Mouse (Mus musculus) liver, postnatal 0 days (tissue): ENCODE measurements around the gene Irf1. TPM values are rescaled to one million over a fixed set of nuclear protein-coding genes. Genes with fewer than 3 reads are reported as not detected.

Source experiments
- ATAC-seq: fragments of 200-750 bp; cut with Nextera tagmentation; 2 replicates; pipeline ENCODE4 v1.8.0; 2017; ENCODE audit warnings: mild to moderate bottlenecking, moderate library complexity
- DNase-seq: peaks from one replicate; pipeline ENCODE4 v3.0.0-alpha.2; 2016
- H3K27ac ChIP-seq: fragments of 300-500 bp; sonication (generic); 2 replicates; pipeline ENCODE4 v1.5.1; 2014; ENCODE audit warnings: antibody characterized with exemption, moderate library complexity, mild to moderate bottlenecking, low read depth
- H3K27me3 ChIP-seq: fragments of 300-500 bp; sonication (generic); 2 replicates; pipeline ENCODE4 v1.6.1; 2014; ENCODE audit warnings: low read length, control low read depth, mixed read lengths; ENCODE audit not compliant: insufficient read depth
- H3K36me3 ChIP-seq: fragments of 300-500 bp; sonication (generic); replicated peaks from 2 replicates; pipeline ENCODE4 v1.6.1; 2014; ENCODE audit warnings: mild to moderate bottlenecking, control low read depth, low read length, moderate library complexity, mixed read lengths; ENCODE audit not compliant: insufficient read depth
- H3K4me1 ChIP-seq: fragments of 300-500 bp; sonication (generic); 2 replicates; pipeline ENCODE4 v1.6.1; 2014; ENCODE audit warnings: antibody characterized with exemption, mild to moderate bottlenecking, control low read depth; ENCODE audit not compliant: insufficient read depth
- H3K4me2 ChIP-seq: fragments of 300-500 bp; sonication (generic); 2 replicates; pipeline ENCODE4 v1.6.1; 2014; ENCODE audit warnings: low read depth, mild to moderate bottlenecking, low read length, moderate library complexity, mixed read lengths
- H3K4me3 ChIP-seq: fragments of 300-500 bp; sonication (generic); 2 replicates; pipeline ENCODE4 v1.5.1; 2014; ENCODE audit warnings: low read depth, low read length
- H3K9ac ChIP-seq: fragments of 300-500 bp; sonication (generic); replicated peaks from 2 replicates; pipeline ENCODE4 v1.6.1; 2014; ENCODE audit warnings: mild to moderate bottlenecking, moderate library complexity
- H3K9me3 ChIP-seq: fragments of 300-500 bp; sonication (generic); 2 replicates; pipeline ENCODE4 v1.6.1; 2016; ENCODE audit warnings: mild to moderate bottlenecking, control low read depth, low read length, mixed read lengths
- CTCF ChIP-seq: sonication (generic); IDR thresholded peaks from 2 replicates; pipeline ENCODE4 v1.5.1; 2016; ENCODE audit warnings: antibody characterized with exemption, low read depth
- EP300 ChIP-seq: IDR thresholded peaks from 2 replicates; pipeline ENCODE4 v1.6.1; 2016; ENCODE audit warnings: antibody characterized with exemption, low read depth, mild to moderate bottlenecking
- WGBS: fragments of 180-500 bp; shearing (Covaris S2); extraction: QIAGEN DNeasy Blood & Tissue Kit; methylation state at CpG from one replicate; pipeline ENCODE4 v1.1.7; 2014; ENCODE audit not compliant: insufficient replicate concordance; 5-methylcytosine and 5-hydroxymethylcytosine counted together
- polyA plus RNA-seq: library from polyadenylated mRNA; unstranded; fragments of >200 nt; fragmentation: Nextera tagmentation; extraction: Ambion mirVana; gene quantifications from 2 replicates; pipeline ENCODE4 v1.2.1, GENCODE M21; 2015

Gene Irf1
- polyA plus RNA-seq, 1 experiment from 2014 or later: 22.0 TPM

DNA sequence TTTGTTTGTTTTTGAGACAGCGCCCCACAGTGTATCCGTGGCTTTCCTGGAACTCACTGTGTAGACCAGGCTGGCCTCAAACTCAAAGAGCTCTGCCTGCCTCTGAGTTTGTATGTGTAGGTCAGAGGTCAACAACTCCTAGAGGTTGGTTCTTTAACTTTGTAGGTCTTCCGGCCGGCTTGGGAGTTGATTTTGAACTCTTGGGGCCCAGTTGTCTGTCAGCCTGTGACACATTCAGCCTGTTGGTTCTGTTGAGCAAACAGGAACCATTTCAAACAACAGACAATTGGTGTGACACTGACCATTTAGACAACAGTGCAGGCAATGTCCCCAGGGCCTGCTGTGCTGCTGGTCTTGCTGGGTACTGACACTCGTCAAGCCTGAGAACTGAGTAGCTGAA, 7.9 kb downstream of the Irf1 start:
- Histone ChIP-seq H3K4me3 (no peak overlapping the region), H3K27ac (peak overlapping the region; percentile 55; the same call in 1 of the 2 replicates), H3K27me3 (no peaks in the 10 kb centered on the region), H3K9ac (no peak overlapping the region), H3K36me3 (peaks cover 53% of the 10 kb centered on the region), H3K9me3 (no peaks in the 10 kb centered on the region), H3K4me1 (peaks cover 22% of the 10 kb centered on the region), H3K4me2 (no peak overlapping the region)
- 69% methylated on average over 5 of the region's 5 CpGs for WGBS
- TF ChIP-seq EP300: no peak
- no peak for TF ChIP-seq CTCF
- no peak for ATAC-seq
- no peak for DNase-seq

DNA sequence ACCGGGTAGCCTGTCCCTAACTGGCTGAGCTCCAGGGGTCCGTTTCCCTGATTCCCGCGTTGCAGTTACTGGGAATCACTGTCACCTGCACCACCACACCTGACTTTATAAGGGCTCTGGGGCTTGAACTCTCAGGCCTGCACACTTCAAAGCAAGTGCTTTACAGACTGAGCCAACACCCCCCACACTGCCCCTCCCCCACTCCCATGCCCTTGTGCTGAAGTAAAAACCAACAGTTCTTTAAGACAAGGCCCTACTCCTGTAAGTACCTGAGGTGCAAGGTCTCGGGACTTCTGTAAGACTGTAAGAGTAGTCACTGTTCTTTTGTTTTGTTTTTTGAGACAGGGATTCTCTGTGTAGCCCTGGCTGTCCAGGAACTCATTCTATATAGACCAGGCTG, 8.6 kb downstream of the Irf1 start:
- 79% methylated on average over 5 of the region's 5 CpGs for WGBS
- H3K4me1 ChIP-seq: peaks cover 21% of the 10 kb centered on the region
- ATAC-seq: no peak
- H3K9ac ChIP-seq: no peak overlapping the region
- H3K27ac ChIP-seq: no peak overlapping the region
- no peak for DNase-seq
- H3K36me3 ChIP-seq: peaks cover 47% of the 10 kb centered on the region
- no peak overlapping the region for H3K4me2 ChIP-seq
- H3K9me3 ChIP-seq: no peaks in the 10 kb centered on the region
- no peaks in the 10 kb centered on the region for H3K27me3 ChIP-seq
- TF ChIP-seq EP300 (no peak), CTCF (no peak)
- H3K4me3 ChIP-seq: no peak overlapping the region

GRCm38 (mm10) chr11:53779808-53780207, 10.0 kb downstream of the Irf1 start:
- 38% methylated on average over 2 of the region's 2 CpGs for WGBS
- H3K4me2 ChIP-seq: no peak overlapping the region
- peak overlapping the region; percentile 64 for H3K27ac ChIP-seq
- H3K36me3 ChIP-seq: peaks cover 33% of the 10 kb centered on the region
- H3K27me3 ChIP-seq: no peaks in the 10 kb centered on the region
- TF ChIP-seq CTCF: no peak
- no peak for TF ChIP-seq EP300
- no peak overlapping the region for H3K9ac ChIP-seq
- H3K4me1 ChIP-seq: peaks cover 21% of the 10 kb centered on the region
- DNase-seq (no peak), ATAC-seq (no peak)
- no peaks in the 10 kb centered on the region for H3K9me3 ChIP-seq
- H3K4me3 ChIP-seq: no peak overlapping the region

GRCm38 (mm10) chr11:53780262-53780661, 10.4 kb downstream of the Irf1 start:
- H3K9me3 ChIP-seq: no peaks in the 10 kb centered on the region
- TF ChIP-seq EP300 (no peak), CTCF (no peak)
- ATAC-seq (peak; percentile 60), DNase-seq (no peak)
- peak overlapping the region; percentile 64 for H3K27ac ChIP-seq
- H3K36me3 ChIP-seq: peaks cover 29% of the 10 kb centered on the region
- H3K4me2 ChIP-seq: no peak overlapping the region
- no peak overlapping the region for H3K4me3 ChIP-seq
- no peak overlapping the region for H3K9ac ChIP-seq
- WGBS: 52% methylated on average over 3 of the region's 3 CpGs
- H3K27me3 ChIP-seq: no peaks in the 10 kb centered on the region
- H3K4me1 ChIP-seq: peaks cover 21% of the 10 kb centered on the region

DNA sequence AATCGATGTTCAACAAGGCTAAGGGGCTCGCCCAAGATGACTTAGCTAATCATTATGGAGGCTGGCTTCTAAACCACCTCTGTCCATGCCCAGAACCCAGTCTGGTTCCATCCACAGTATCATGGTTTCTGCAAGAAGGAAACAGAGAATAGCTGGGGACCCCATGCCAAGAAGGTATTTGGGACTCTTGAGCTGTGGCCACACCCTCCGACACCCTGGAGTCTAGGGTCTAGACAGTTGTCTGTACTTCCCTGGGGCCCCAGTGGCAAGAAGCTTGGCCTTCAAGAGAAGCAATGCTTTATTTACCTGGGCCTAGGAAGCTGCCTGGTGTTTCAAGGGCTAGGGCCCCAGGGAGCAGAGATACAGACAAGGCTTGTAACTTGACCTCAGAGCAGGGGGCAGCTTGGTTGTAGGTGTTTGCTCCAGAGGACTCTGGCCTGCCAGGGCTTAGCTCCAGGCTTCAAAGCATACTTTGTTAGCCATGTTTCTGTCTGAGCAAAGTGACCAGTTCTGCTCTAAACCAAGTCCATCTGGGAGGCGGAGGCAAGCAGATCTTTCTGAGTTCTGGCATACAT, 11.5 kb downstream of the Irf1 start:
- DNase-seq (no peak), ATAC-seq (no peak)
- H3K27me3 ChIP-seq: no peaks in the 10 kb centered on the region
- H3K36me3 ChIP-seq: peaks cover 18% of the 10 kb centered on the region
- no peak overlapping the region for H3K4me2 ChIP-seq
- no peaks in the 10 kb centered on the region for H3K9me3 ChIP-seq
- TF ChIP-seq CTCF: no peak
- no peak for TF ChIP-seq EP300
- H3K27ac ChIP-seq: peak overlapping the region; percentile 48
- H3K4me3 ChIP-seq: no peak overlapping the region
- WGBS: 77% methylated on average over 4 of the region's 4 CpGs
- no peak overlapping the region for H3K9ac ChIP-seq
- H3K4me1 ChIP-seq: peaks cover 29% of the 10 kb centered on the region

GRCm38 (mm10) chr11:53781964-53782363, 12.2 kb downstream of the Irf1 start:
- peaks cover 31% of the 10 kb centered on the region for H3K4me1 ChIP-seq
- H3K9me3 ChIP-seq: no peaks in the 10 kb centered on the region
- WGBS: 87% methylated on average over 7 of the region's 7 CpGs
- no peaks in the 10 kb centered on the region for H3K27me3 ChIP-seq
- H3K4me3 ChIP-seq: no peak overlapping the region
- ATAC-seq: no peak
- DNase-seq: no peak
- peaks cover 12% of the 10 kb centered on the region for H3K36me3 ChIP-seq
- H3K9ac ChIP-seq: no peak overlapping the region
- no peak for TF ChIP-seq EP300
- TF ChIP-seq CTCF: no peak
- no peak overlapping the region for H3K27ac ChIP-seq
- no peak overlapping the region for H3K4me2 ChIP-seq

DNA sequence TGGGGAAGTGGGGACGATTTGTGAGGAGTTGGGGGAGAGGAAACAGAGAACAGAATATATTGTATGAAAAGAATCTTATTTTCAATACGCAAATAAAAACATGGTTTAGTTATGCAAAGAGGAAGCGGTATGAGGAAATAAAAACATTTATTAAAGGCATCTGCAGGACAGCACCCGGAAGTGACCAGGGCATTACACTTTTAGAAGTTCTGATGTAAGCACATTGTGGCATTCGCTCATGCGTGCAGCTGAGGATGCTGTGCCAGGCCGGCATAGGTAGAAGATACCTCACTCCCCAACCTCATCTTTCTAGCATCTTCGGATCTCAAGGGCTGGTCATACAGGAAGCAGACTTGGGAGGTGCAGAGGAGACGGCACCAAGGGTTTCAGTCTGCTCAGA, 13.5 kb downstream of the Irf1 start:
- DNase-seq (no peak), ATAC-seq (no peak)
- TF ChIP-seq CTCF: no peak
- TF ChIP-seq EP300: no peak
- H3K4me3 ChIP-seq: no peak overlapping the region
- H3K9me3 ChIP-seq: no peaks in the 10 kb centered on the region
- H3K4me1 ChIP-seq: peaks cover 33% of the 10 kb centered on the region
- 73% methylated on average over 9 of the region's 9 CpGs for WGBS
- no peaks in the 10 kb centered on the region for H3K27me3 ChIP-seq
- no peak overlapping the region for H3K9ac ChIP-seq
- no peak overlapping the region for H3K4me2 ChIP-seq
- no peak overlapping the region for H3K27ac ChIP-seq
- H3K36me3 ChIP-seq: peaks cover 4% of the 10 kb centered on the region
